Mouse (Mus musculus) limb, embryonic 12.5 days (tissue): ENCODE results near the gene Senp6. TPM values are rescaled to one million over a fixed set of nuclear protein-coding genes. Genes with fewer than 3 reads are reported as not detected.
"Not testable (repeated sequence)": the region's sequence is repeated elsewhere in the genome, so short reads cannot be mapped to it uniquely, and the experiment has no call there.

Source experiments
- ATAC-seq: fragments of 200-750 bp; cut with Nextera tagmentation; 2 replicates; pipeline ENCODE4 v1.8.0; 2017; ENCODE audit warnings: low read depth, moderate TSS enrichment; ENCODE audit not compliant: insufficient number of reproducible peaks, insufficient read depth, low FRiP score, low TSS enrichment
- H3K27ac ChIP-seq: fragments of 300-500 bp; sonication (generic); 2 replicates; pipeline ENCODE4 v1.5.1; 2016; ENCODE audit warnings: mild to moderate bottlenecking, moderate library complexity
- H3K27me3 ChIP-seq: fragments of 300-500 bp; sonication (generic); 2 replicates; pipeline ENCODE4 v1.6.1; 2016; ENCODE audit warnings: mild to moderate bottlenecking, moderate library complexity
- H3K36me3 ChIP-seq: fragments of 300-500 bp; sonication (generic); 2 replicates; pipeline ENCODE4 v1.6.1; 2016; ENCODE audit warnings: mild to moderate bottlenecking, moderate library complexity
- H3K4me1 ChIP-seq: fragments of 300-500 bp; sonication (generic); replicated peaks from 2 replicates; pipeline ENCODE4 v1.6.1; 2016
- H3K4me2 ChIP-seq: fragments of 300-500 bp; sonication (generic); 2 replicates; pipeline ENCODE4 v1.6.1; 2016; ENCODE audit warnings: mild to moderate bottlenecking, moderate library complexity
- H3K4me3 ChIP-seq: fragments of 300-500 bp; sonication (generic); replicated peaks from 2 replicates; pipeline ENCODE4 v1.5.1; 2016; ENCODE audit warnings: mild to moderate bottlenecking
- H3K9ac ChIP-seq: fragments of 300-500 bp; sonication (generic); replicated peaks from 2 replicates; pipeline ENCODE4 v1.6.1; 2016; ENCODE audit warnings: mild to moderate bottlenecking, moderate library complexity
- H3K9me3 ChIP-seq: fragments of 300-500 bp; sonication (generic); 2 replicates; pipeline ENCODE4 v1.6.1; 2016; ENCODE audit warnings: mild to moderate bottlenecking, moderate library complexity
- WGBS: fragments of 180-500 bp; shearing (Covaris S2); methylation state at CpG from one replicate; pipeline ENCODE4 v1.1.7; 2016; 5-methylcytosine and 5-hydroxymethylcytosine counted together
- polyA plus RNA-seq: library from polyadenylated mRNA; unstranded; fragments of >200 nt; fragmentation: Nextera tagmentation; extraction: Ambion mirVana; gene quantifications from 2 replicates; pipeline ENCODE4 v1.2.1, GENCODE M21; 2016

The Senp6 gene
- polyA plus RNA-seq, 1 experiment from 2014 or later = 72.9 TPM

DNA sequence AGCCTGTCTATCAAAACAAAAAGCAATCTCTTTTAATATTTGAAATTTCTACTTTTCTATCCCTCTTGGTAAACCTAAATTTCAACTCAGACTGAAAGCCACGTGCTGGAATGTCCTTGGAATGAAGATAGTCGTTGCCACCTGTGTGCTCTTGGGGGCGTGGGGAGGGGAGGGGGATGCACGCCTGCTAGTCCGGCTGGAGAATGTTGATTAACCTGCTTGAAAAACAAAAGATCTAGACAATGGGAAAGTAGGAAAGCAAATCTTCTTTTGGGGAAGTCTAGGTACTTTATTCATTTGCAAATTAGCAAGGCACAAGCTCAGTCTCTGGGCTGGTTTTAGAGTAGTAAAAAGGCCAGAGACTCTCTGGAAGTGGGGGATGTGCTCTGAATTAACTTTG is 17.4 kb upstream of the Senp6 start:
- H3K9me3 ChIP-seq, H3K27me3 ChIP-seq, H3K4me2 ChIP-seq, ATAC-seq, H3K4me3 ChIP-seq, H3K36me3 ChIP-seq, H3K4me1 ChIP-seq, H3K27ac ChIP-seq, H3K9ac ChIP-seq: not testable (repeated sequence)
- 68% methylated on average over 5 of the region's 5 CpGs for WGBS

DNA sequence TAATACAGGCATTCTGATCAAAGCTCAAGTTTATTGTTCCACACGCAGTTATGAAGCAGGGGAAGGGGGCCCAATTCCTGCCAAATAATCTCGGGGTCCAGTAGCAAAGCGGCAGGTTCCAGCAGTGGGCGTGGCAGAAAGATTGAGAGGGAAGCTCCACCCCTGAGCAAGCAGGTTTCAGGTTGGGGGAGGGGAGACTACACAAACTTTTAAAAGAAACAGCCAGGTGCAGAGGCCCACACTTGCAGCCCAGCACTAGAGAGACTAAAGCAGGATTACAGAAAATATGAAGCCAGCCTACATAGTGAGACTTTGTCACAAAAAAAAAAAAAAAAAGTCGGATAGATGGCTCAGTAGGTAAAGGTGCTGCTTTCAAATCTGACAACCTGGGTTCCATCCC is 13.8 kb upstream of the Senp6 start:
- Histone ChIP-seq H3K4me3 (no peak overlapping the region), H3K27me3 (no peaks in the 10 kb centered on the region), H3K9me3 (peaks cover 8% of the 10 kb centered on the region; the same call in 1 of the 2 replicates), H3K27ac (no peak overlapping the region), H3K36me3 (no peaks in the 10 kb centered on the region), H3K4me2 (no peak overlapping the region), H3K4me1 (no peaks in the 10 kb centered on the region), H3K9ac (no peak overlapping the region)
- 83% methylated on average over 5 of the region's 5 CpGs for WGBS
- no peak for ATAC-seq

DNA sequence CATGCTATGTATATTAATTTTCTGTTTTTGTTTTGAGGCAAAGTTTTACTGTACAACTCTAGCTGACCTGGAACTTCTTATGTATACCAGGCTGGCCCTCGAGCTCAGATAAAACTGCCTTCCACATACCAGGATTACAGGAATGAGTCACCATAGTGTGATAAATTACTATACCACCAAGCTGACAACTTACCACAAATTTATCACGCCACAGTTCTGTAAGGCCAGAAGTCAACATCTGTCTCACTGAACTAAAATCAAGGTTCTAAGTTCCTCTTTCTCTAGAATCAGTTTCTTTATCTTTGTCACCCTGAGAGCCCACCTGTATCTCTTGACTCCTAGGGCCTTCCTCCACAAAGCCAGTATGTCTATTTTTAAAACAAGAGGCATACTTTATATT is 9.0 kb upstream of the Senp6 start:
- H3K4me1 ChIP-seq = 0 out of 2 replicates have a peak, but pooled peaks cover 5% of the 10 kb centered on the region
- H3K9me3 ChIP-seq = peaks cover 10% of the 10 kb centered on the region; the same call in 1 of the 2 replicates
- H3K27me3 ChIP-seq = no peaks in the 10 kb centered on the region
- H3K9ac ChIP-seq = no peak overlapping the region
- no peaks in the 10 kb centered on the region for H3K36me3 ChIP-seq
- H3K4me3 ChIP-seq = no peak overlapping the region
- no peak overlapping the region for H3K27ac ChIP-seq
- no peak overlapping the region for H3K4me2 ChIP-seq
- 74% methylated on average over 2 of the region's 2 CpGs for WGBS
- ATAC-seq = no peak

DNA sequence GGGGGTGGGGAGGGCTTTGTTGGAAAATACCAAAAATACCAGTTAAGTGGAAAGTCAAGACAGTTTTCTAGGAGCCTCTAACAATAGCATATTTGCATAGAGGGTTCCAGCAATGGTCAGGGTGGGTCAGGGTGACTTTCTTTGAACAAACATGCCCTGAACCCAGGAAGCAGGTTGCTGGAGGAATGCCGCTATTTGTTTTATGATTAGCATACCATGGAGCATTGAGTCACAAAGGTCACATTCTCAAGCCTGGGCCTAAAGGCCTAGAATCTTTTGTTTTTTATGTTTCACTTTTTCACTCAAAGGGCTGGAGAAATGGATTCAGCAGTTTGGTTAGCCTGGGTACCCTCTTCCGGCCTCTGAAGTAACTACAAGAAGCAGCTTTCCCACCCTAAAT is 1.2 kb upstream of the Senp6 start:
- H3K4me3 ChIP-seq, H3K4me2 ChIP-seq, H3K36me3 ChIP-seq, H3K4me1 ChIP-seq, ATAC-seq, H3K27me3 ChIP-seq, H3K27ac ChIP-seq, H3K9ac ChIP-seq: not testable (repeated sequence)
- WGBS = 86% methylated on average over 2 of the region's 2 CpGs
- peaks cover 14% of the 10 kb centered on the region; the same call in 1 of the 2 replicates for H3K9me3 ChIP-seq

DNA sequence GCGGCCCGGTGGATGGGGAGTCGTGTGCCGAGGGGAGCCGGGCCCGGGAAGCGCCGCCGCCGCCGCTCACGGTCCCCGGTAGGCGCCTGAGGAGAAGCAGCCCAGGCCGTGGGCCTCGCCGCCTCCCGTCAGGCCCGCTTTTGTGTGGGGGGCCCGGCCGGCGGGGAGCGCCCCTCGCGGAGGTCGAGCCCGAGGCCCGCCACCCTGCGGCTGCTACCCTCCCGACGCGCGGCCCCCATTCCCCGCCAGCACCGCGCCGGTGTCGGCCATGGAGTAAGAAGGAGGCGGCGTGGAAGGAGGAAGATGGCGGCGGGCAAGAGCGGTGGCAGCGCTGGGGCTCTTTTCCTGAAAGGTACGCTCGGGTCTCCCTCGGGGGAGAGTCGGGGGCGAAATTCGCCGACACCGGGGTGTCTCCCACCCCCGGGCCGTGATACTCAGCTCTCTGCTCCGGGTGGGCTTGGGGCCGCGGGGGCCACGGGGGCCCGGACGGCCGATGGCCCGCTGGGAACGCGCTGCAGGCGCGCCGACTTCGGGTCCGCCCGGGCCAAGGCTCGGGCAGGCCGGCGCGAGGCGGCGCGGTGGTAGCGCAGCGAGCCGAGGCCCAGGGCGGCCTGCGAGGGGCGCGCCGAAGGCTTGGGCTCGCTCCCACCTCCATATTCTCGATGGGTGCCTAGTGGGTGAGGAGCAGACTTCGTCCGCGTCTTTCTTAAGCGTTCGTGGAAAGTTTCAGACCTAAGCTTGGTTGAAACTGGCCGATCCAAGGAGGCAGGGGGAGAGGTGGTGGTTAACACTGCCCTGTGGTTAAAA is 721 bp downstream of the Senp6 start:
- H3K9ac ChIP-seq = peak overlapping the region; percentile 99
- 1% methylated on average over 83 of the region's 93 CpGs for WGBS
- H3K27ac ChIP-seq = peak overlapping the region; percentile 100
- peaks cover 14% of the 10 kb centered on the region; the same call in 1 of the 2 replicates for H3K9me3 ChIP-seq
- ATAC-seq = peak; percentile 77
- H3K4me3 ChIP-seq = peak overlapping the region; percentile 88
- no peaks in the 10 kb centered on the region for H3K27me3 ChIP-seq
- peak overlapping the region; percentile 58 for H3K4me2 ChIP-seq
- H3K4me1 ChIP-seq = peaks cover 14% of the 10 kb centered on the region
- no peaks in the 10 kb centered on the region for H3K36me3 ChIP-seq

DNA sequence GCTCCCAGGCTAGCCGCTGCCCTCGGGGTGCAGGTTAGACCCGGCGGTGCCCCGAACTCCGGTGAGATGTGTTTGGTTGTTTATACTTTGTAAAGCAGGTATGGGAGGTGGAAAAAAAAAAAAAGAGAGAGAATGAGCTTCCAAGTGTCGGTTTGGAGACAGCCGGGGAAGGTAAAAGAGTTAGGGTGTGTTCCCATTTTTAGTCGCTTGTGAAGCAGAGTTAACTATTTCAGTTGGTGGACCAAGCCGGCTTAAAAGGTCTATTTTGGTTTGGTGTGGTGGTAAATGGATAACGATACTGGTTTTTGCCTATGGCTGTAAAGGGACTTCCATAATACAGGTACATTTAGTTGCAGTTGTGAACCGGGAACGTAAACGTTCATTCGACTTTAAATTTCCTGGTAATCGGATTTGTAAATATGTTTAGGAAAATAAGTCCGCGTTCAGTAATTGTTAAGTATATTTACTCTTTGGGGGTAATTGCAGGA is 1.4 kb downstream of the Senp6 start:
- Histone ChIP-seq H3K4me3 (peak overlapping the region; percentile 88), H3K4me2 (peak overlapping the region; percentile 58), H3K27me3 (no peaks in the 10 kb centered on the region), H3K9ac (peak overlapping the region; percentile 99), H3K4me1 (peaks cover 18% of the 10 kb centered on the region), H3K27ac (peak overlapping the region; percentile 100), H3K9me3 (peaks cover 11% of the 10 kb centered on the region; the same call in 1 of the 2 replicates), H3K36me3 (no peaks in the 10 kb centered on the region)
- 2% methylated on average over 18 of the region's 18 CpGs for WGBS
- no peak; the same call in 1 of the 2 replicates for ATAC-seq

DNA sequence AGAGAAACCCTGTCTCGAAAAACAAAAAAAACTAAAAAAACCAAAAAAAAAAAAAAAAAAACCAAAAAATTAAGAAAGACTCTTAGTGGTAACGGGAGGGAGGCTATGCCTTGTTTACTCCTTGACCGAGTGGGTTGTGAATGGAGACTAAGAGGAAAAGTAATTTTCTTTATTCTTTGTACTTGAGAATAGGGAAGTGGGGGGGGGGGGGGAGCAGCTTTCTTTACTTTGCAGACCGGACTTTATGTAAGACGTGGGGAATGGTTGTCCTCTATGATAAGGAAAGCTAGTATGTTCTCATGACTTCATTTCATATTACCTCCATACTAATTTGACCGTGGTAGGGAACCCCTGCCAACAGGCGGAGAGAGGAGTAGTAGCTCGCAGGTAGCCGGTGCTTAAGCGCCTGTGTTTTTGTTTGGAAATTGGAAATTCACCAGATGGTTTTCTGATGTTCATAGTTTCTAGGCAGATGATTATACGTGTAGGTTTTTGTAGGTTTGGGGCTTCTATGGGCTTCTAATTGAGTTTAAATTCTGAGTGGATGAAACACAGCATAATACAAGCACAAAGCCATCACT is 2.1 kb downstream of the Senp6 start:
- Histone ChIP-seq H3K9me3 (peaks cover 11% of the 10 kb centered on the region; the same call in 1 of the 2 replicates), H3K4me1 (peaks cover 22% of the 10 kb centered on the region), H3K36me3 (no peaks in the 10 kb centered on the region), H3K4me3 (peak overlapping the region; percentile 88), H3K27me3 (no peaks in the 10 kb centered on the region), H3K9ac (no peak overlapping the region; the same call in 1 of the 2 replicates), H3K27ac (no peak overlapping the region), H3K4me2 (peak overlapping the region; percentile 58)
- 48% methylated on average over 11 of the region's 11 CpGs for WGBS
- no peak for ATAC-seq

DNA sequence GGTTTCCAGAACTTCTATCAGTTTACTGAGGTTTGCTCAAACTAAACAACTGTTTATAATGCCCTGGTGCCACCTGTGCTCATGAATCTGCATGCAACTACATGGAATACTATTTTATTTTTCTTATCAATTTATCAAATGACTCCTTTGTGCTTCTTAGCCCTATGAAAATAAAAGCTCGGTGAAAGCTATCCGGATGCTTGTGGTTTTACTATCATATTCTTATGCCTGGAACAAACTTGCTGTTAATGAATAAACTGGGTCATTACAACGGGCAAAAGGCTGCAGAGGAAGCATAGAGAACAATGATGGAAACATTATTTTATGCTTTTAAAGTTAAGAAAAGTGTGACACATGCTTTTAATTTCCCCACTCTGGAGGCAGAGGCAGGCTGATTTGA is 3.3 kb downstream of the Senp6 start:
- Histone ChIP-seq H3K9me3 (peaks cover 7% of the 10 kb centered on the region; the same call in 1 of the 2 replicates), H3K4me3 (no peak overlapping the region), H3K4me2 (no peak overlapping the region), H3K9ac (no peak overlapping the region), H3K27me3 (no peaks in the 10 kb centered on the region), H3K36me3 (no peaks in the 10 kb centered on the region), H3K27ac (no peak overlapping the region), H3K4me1 (peaks cover 33% of the 10 kb centered on the region)
- WGBS = 91% methylated on average over 3 of the region's 3 CpGs
- no peak for ATAC-seq

DNA sequence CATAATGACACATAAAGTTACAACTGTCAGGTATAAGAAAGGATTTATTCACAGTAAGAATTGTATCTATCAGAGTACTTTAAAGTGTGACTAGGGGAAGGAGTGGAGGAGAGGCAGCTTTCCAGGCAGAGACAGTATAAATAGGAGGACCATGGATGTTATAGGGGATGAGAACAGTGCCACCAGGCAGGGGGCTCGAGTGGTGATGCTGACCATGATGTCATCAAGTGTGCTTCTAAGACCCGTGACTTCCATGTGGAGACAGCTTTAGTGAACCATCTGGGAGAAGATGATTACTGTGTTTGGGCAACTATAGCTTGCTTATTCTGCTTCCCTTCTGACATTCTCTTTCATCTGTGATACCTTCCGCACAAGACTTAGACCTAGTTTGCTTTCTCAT is 4.9 kb downstream of the Senp6 start:
- H3K4me1 ChIP-seq = peaks cover 33% of the 10 kb centered on the region
- H3K9me3 ChIP-seq = no peaks in the 10 kb centered on the region
- H3K4me3 ChIP-seq = no peak overlapping the region
- no peak for ATAC-seq
- H3K27me3 ChIP-seq = no peaks in the 10 kb centered on the region
- WGBS = 75% methylated on average over 3 of the region's 3 CpGs
- H3K9ac ChIP-seq = no peak overlapping the region
- H3K27ac ChIP-seq = no peak overlapping the region
- no peak overlapping the region for H3K4me2 ChIP-seq
- no peaks in the 10 kb centered on the region for H3K36me3 ChIP-seq

DNA sequence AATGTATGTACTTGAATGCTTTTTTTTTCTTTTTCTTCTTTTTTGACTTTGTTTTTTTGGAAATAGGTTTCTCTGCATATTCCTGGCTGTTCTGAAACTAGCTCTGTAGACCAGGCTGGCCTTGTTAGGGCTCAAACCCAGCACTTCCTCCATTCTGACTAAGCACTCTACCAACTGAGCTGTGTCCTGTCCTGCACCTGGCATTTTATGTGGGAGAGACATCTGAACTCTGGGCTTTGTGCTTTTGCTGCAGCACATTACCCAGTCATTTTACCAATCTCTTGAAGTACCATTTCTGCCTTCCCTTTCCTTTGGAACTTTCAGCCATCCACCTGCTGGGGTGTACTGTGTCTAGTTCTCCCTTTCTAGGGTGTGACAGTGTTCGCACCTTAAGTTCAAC is 7.4 kb downstream of the Senp6 start:
- no peak overlapping the region for H3K9ac ChIP-seq
- ATAC-seq = no peak
- 94% methylated on average over 1 of the region's 1 CpGs for WGBS
- H3K36me3 ChIP-seq = no peaks in the 10 kb centered on the region
- no peak overlapping the region for H3K4me2 ChIP-seq
- H3K27ac ChIP-seq = no peak overlapping the region
- H3K9me3 ChIP-seq = no peaks in the 10 kb centered on the region
- H3K4me1 ChIP-seq = peaks cover 29% of the 10 kb centered on the region
- H3K27me3 ChIP-seq = no peaks in the 10 kb centered on the region
- no peak overlapping the region for H3K4me3 ChIP-seq

DNA sequence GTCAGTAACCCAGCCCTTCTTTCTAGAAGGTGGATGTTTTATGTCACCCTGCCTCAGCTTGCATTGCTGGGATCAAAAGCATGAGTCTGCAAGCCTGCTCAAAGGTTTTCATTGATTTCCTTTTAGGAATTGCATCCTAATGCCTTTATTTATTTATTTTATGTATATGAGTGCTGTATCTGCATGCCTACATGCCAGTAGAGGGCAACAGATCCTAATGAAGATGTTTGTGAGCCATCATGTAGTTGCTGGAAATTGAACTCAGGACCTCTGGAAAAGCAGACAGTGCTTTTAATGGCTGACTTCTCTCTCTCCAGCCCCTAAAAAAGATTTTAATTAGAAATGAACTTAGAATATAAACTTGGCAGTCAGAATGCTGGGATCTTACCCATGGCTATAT is 8.2 kb downstream of the Senp6 start:
- no peaks in the 10 kb centered on the region for H3K27me3 ChIP-seq
- H3K36me3 ChIP-seq = peaks cover 7% of the 10 kb centered on the region; the same call in 1 of the 2 replicates
- no peak overlapping the region for H3K4me3 ChIP-seq
- no peak overlapping the region for H3K9ac ChIP-seq
- H3K4me2 ChIP-seq = no peak overlapping the region
- no peak for ATAC-seq
- H3K9me3 ChIP-seq = no peaks in the 10 kb centered on the region
- H3K4me1 ChIP-seq = peaks cover 28% of the 10 kb centered on the region
- no peak overlapping the region for H3K27ac ChIP-seq
